Mouse (Mus musculus): ENCODE results near the gene Jdp2. TPM values are rescaled to one million over a fixed set of nuclear protein-coding genes. Genes with fewer than 3 reads are reported as not detected.
A peak's percentile ranks its signal among the peaks of the same experiment; 100 is the strongest.

Jdp2 gene
- 100 to 1,000 TPM in 11 of 26 experiments, 10 to 100 TPM in 13, 1 to 10 TPM in 2; 5.1 to 753 (median 54.6) TPM for total RNA-seq (2018; cell fraction: chromatin; rRNA removed)
- 100 to 1,000 TPM in 5 of 26 experiments, 10 to 100 TPM in 15, 1 to 10 TPM in 6; 6.1 to 312 (median 15.1) TPM for total RNA-seq (2018; cell fraction: cytosol; rRNA removed)
- 100 to 1,000 TPM in 9 of 26 experiments, 10 to 100 TPM in 16, 1 to 10 TPM in 1; 5.7 to 459 (median 64.5) TPM for total RNA-seq (2018; cell fraction: nucleus; rRNA removed)
- polyA plus RNA-seq (2018) = 7.6 to 16.1 TPM (median 12.0 TPM) in 3 replicates

GRCm38 (mm10) chr12:85598611-85599477, at the start of gene Jdp2:
TSS of gene Jdp2 (plus strand) at chr12:85599027.
- peaks cover 11% of the 10 kb centered on the region for H3K79me2 ChIP-seq (ENCODE audit: inconsistent target)
- WGBS (ENCODE audit: missing documents) = under 1% methylated on average over 62 of the region's 90 CpGs
- H3K36me3 ChIP-seq (ENCODE audit: inconsistent target) = no peaks in the 10 kb centered on the region
- H3K4me3 ChIP-seq (ENCODE audit: inconsistent target) = peak within 1 kb of the TSS; percentile 64
- peak within 1 kb of the TSS; percentile 79 for H3K27ac ChIP-seq

GRCm38 (mm10) chr12:85549661-85550060, 49.2 kb upstream of the Jdp2 start:
- no peaks in the 10 kb centered on the region for H3K79me2 ChIP-seq (ENCODE audit: inconsistent target)

GRCm38 (mm10) chr12:85550435-85550834, 48.4 kb upstream of the Jdp2 start:
- Histone ChIP-seq H3K4me3 (ENCODE audit: inconsistent target) (no peak overlapping the region), H3K27ac (no peak overlapping the region)
- 93% methylated on average over 4 of the region's 4 CpGs for WGBS (ENCODE audit: missing documents)

More at GRCm38 (mm10) chr12:85549661-85550060, 49.2 kb upstream of the Jdp2 start:
- Histone ChIP-seq H3K4me3 (ENCODE audit: inconsistent target) (no peak overlapping the region), H3K27ac (no peak overlapping the region), H3K36me3 (ENCODE audit: inconsistent target) (no peaks in the 10 kb centered on the region)
- 94% methylated on average over 8 of the region's 8 CpGs for WGBS (ENCODE audit: missing documents)

GRCm38 (mm10) chr12:85559299-85559698, 39.5 kb upstream of the Jdp2 start:
- Histone ChIP-seq H3K4me3 (ENCODE audit: inconsistent target) (no peak overlapping the region), H3K27ac (no peak overlapping the region), H3K36me3 (ENCODE audit: inconsistent target) (no peaks in the 10 kb centered on the region), H3K79me2 (ENCODE audit: inconsistent target) (no peaks in the 10 kb centered on the region)
- WGBS (ENCODE audit: missing documents) = 34% methylated on average over 10 of the region's 10 CpGs

More at GRCm38 (mm10) chr12:85550435-85550834, 48.4 kb upstream of the Jdp2 start:
- Histone ChIP-seq H3K36me3 (ENCODE audit: inconsistent target) (no peaks in the 10 kb centered on the region), H3K79me2 (ENCODE audit: inconsistent target) (no peaks in the 10 kb centered on the region)

- Histone ChIP-seq H3K79me2 (ENCODE audit: inconsistent target) (no peaks in the 10 kb centered on the region), H3K36me3 (ENCODE audit: inconsistent target) (no peaks in the 10 kb centered on the region), H3K27ac (no peak overlapping the region), H3K4me3 (ENCODE audit: inconsistent target) (no peak overlapping the region)
- WGBS (ENCODE audit: missing documents) = 94% methylated on average over 2 of the region's 2 CpGs
Observed at GRCm38 (mm10) chr12:85565441-85565840, 33.4 kb upstream of the Jdp2 start.

- 95% methylated on average over 3 of the region's 3 CpGs for WGBS (ENCODE audit: missing documents)
- Histone ChIP-seq H3K36me3 (ENCODE audit: inconsistent target) (no peaks in the 10 kb centered on the region), H3K27ac (no peak overlapping the region), H3K79me2 (ENCODE audit: inconsistent target) (no peaks in the 10 kb centered on the region), H3K4me3 (ENCODE audit: inconsistent target) (no peak overlapping the region)
Observed at GRCm38 (mm10) chr12:85568298-85568697, 30.5 kb upstream of the Jdp2 start.

- H3K27ac ChIP-seq = no peak overlapping the region
- no peak overlapping the region for H3K4me3 ChIP-seq (ENCODE audit: inconsistent target)
- H3K36me3 ChIP-seq (ENCODE audit: inconsistent target) = no peaks in the 10 kb centered on the region
- WGBS (ENCODE audit: missing documents) = 6% methylated on average over 12 of the region's 12 CpGs
- H3K79me2 ChIP-seq (ENCODE audit: inconsistent target) = no peaks in the 10 kb centered on the region
Observed at GRCm38 (mm10) chr12:85569393-85570157, 29.3 kb upstream of the Jdp2 start.

GRCm38 (mm10) chr12:85570158-85570540, 28.7 kb upstream of the Jdp2 start:
- Histone ChIP-seq H3K79me2 (ENCODE audit: inconsistent target) (no peaks in the 10 kb centered on the region), H3K27ac (no peak overlapping the region), H3K4me3 (ENCODE audit: inconsistent target) (no peak overlapping the region), H3K36me3 (ENCODE audit: inconsistent target) (no peaks in the 10 kb centered on the region)
- whole genome bisulfite sequencing (ENCODE audit: missing documents) = 17% methylated on average over 1 of the region's 1 CpGs

- Histone ChIP-seq H3K36me3 (ENCODE audit: inconsistent target) (no peaks in the 10 kb centered on the region), H3K79me2 (ENCODE audit: inconsistent target) (no peaks in the 10 kb centered on the region), H3K4me3 (ENCODE audit: inconsistent target) (no peak overlapping the region), H3K27ac (no peak overlapping the region)
- 41% methylated on average over 10 of the region's 11 CpGs for WGBS (ENCODE audit: missing documents)
Observed at GRCm38 (mm10) chr12:85571312-85571711, 27.5 kb upstream of the Jdp2 start.

- 75% methylated on average over 10 of the region's 10 CpGs for WGBS (ENCODE audit: missing documents)
- no peaks in the 10 kb centered on the region for H3K79me2 ChIP-seq (ENCODE audit: inconsistent target)
- H3K36me3 ChIP-seq (ENCODE audit: inconsistent target) = no peaks in the 10 kb centered on the region
- no peak overlapping the region for H3K4me3 ChIP-seq (ENCODE audit: inconsistent target)
- no peak overlapping the region for H3K27ac ChIP-seq
Observed at GRCm38 (mm10) chr12:85572047-85572475, 26.8 kb upstream of the Jdp2 start.

- Histone ChIP-seq H3K27ac (no peak overlapping the region), H3K4me3 (ENCODE audit: inconsistent target) (no peak overlapping the region), H3K79me2 (ENCODE audit: inconsistent target) (no peaks in the 10 kb centered on the region), H3K36me3 (ENCODE audit: inconsistent target) (no peaks in the 10 kb centered on the region)
- WGBS (ENCODE audit: missing documents) = 39% methylated on average over 6 of the region's 6 CpGs
Observed at GRCm38 (mm10) chr12:85574806-85575495, 23.9 kb upstream of the Jdp2 start.

- WGBS (ENCODE audit: missing documents) = 11% methylated on average over 4 of the region's 4 CpGs
- Histone ChIP-seq H3K79me2 (ENCODE audit: inconsistent target) (no peaks in the 10 kb centered on the region), H3K36me3 (ENCODE audit: inconsistent target) (no peaks in the 10 kb centered on the region), H3K27ac (no peak overlapping the region), H3K4me3 (ENCODE audit: inconsistent target) (no peak overlapping the region)
Observed at GRCm38 (mm10) chr12:85575496-85575840, 23.4 kb upstream of the Jdp2 start.

GRCm38 (mm10) chr12:85581261-85582066, 17.4 kb upstream of the Jdp2 start:
- WGBS (ENCODE audit: missing documents) = 88% methylated on average over 14 of the region's 15 CpGs
- Histone ChIP-seq H3K79me2 (ENCODE audit: inconsistent target) (no peaks in the 10 kb centered on the region), H3K4me3 (ENCODE audit: inconsistent target) (no peak overlapping the region), H3K36me3 (ENCODE audit: inconsistent target) (no peaks in the 10 kb centered on the region), H3K27ac (no peak overlapping the region)

GRCm38 (mm10) chr12:85582067-85582316, 16.8 kb upstream of the Jdp2 start:
- Histone ChIP-seq H3K36me3 (ENCODE audit: inconsistent target) (no peaks in the 10 kb centered on the region), H3K27ac (no peak overlapping the region), H3K4me3 (ENCODE audit: inconsistent target) (no peak overlapping the region), H3K79me2 (ENCODE audit: inconsistent target) (no peaks in the 10 kb centered on the region)
- 98% methylated on average over 5 of the region's 5 CpGs for WGBS (ENCODE audit: missing documents)

Measured in macrophage (primary cell).